Mouse (Mus musculus) spleen, adult 12 weeks (tissue): ENCODE results near the gene Slc2a5.

Experiments used
- DNase-seq: peaks from one replicate; pipeline ENCODE4 v3.0.0; 2022; ENCODE audit warnings: low spot score

The Slc2a5 gene

DNA sequence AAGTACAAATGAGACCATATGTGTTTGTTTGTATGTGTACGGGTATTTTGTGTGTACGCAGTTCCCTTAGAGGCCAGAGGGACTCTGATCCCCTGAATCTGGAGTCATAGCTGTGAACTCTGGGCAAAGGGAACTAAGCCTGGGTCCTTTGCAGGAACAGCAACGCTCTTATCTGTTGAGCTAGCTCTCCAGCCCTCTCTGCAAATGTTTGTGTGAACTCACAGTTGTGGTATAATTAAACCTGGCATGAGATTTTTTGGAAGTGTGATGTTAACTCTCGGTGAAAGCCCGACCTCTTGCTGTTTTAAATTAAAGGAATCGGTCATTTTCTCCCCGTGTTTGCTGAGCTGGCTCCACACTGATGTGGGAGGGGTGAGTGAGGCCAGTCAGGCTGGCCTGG is 13.4 kb upstream of the Slc2a5 start:
- DNase-seq = no peak

DNA sequence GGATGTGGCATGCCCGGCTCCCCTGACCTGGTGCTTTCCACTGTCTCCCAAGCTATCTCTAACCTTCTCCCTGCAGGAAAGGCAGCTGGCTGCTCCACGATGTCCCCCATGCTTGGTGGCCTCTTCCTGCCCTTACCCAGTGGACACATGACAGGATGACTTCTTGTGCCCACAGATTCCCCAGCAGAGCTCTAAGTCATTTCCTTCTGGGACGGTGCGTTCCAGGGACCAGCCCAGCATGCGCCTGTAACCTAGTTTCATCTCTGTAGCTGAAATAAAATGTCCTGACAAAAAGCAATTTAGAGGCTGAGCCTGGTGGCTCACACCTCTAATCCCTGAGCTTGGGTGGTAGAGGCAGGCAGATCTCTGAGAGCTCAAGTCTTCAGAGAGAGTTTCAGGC is 12.4 kb upstream of the Slc2a5 start:
- DNase-seq = no peak

DNA sequence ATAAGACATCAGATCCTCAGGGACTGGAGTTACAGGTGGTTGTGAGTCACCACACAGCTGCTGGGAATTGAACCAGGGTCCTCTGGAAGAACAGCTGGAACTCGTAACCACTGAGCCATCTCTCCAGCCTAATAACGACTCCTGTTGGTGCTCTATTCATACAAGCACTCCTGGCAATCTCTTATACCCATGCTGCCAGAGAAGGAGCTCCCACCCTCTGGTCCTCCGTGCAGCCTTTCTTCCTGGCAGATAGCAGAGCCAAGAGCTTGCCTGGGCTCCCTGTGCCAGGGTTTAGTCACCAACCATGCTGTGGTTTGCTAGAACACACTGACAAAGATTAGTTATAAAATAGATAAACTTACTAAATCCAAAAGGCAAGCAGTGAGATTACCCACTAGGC is 9.4 kb upstream of the Slc2a5 start:
- no peak for DNase-seq

DNA sequence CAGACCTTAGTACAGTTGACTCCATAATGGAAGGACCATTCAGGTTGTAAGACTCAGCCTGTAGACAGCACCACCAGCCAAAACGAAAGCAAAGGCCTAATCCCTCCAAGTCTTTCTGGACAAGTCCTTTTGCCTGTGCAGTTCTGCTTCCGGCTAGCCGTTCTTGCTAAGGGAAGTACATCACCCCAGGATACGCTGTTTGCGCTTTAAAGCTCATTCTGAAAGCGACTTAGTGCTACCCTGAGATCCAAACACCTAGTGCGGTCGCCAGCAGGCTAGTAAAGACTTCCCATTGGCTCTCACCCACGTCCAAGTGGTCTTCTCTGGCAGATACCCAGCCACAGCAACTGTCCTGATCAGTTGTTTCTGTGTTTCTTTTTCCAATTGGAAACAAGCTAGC is 8.7 kb upstream of the Slc2a5 start:
- no peak for DNase-seq

DNA sequence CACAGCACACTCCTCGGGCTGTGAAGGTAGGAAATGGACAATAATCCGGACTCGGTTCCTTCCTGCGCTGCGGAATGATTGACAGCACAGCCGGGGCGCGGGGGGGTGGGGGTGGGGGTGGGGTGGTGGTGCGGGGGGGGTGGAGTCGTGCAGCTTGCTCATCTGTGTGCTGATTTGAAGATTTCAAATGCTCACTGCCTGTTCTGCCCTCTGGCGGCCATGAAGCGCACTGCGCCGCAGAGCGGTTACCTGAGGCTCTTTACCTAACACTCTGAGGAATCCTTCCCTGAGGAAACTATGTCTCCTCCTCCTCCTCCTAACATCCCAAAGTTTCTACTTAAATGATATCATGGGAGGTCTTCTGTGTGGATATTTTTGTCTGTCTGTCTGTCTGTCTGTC is 6.2 kb upstream of the Slc2a5 start:
- DNase-seq = peak; percentile 29

DNA sequence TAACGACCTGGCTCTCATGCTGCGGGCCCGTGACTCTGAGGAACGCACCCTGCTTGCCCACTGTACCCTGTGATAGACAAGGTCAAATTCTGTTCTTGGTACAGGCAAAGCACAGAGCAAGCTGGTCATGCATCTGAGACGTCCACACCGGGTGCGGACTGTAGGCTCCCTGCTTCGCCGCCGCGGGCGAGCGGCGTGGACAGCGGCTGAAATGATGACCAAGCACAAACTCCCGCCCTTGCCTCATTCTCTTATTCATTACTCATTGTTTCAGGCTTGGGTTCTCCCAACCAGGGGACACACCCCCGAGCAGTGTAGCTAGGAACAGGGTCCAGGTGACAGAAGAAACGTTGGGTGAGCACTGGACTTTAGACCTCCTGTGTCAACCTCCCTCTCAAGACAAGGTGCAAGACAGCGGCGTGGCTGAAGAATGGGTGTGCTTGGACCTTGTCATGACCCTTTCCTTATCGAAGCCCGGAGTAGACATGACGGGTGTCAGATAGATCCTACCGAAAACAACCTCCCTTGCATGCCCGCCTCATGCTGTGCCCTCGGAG is 4.5 kb upstream of the Slc2a5 start:
- DNase-seq = no peak

DNA sequence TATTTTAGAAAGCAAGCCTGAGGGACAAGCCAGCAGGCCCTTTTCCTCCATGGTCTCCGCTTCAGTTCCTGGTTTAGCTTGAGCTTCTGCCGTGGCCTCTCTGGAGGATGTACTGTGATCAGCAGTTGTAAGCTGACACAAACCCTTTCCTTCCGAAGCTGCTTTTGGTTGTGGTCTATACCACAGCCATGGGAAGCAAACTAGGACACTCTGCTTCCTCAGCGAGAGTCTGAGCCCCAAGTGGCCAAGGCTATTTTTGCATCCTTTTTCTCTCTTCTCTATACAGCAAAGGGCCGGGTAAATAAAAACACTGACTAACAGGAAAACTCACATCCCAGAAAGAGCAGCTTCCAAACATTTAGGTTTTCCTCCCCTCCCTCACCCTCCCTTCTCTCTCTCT is 1.8 kb upstream of the Slc2a5 start:
- no peak for DNase-seq

DNA sequence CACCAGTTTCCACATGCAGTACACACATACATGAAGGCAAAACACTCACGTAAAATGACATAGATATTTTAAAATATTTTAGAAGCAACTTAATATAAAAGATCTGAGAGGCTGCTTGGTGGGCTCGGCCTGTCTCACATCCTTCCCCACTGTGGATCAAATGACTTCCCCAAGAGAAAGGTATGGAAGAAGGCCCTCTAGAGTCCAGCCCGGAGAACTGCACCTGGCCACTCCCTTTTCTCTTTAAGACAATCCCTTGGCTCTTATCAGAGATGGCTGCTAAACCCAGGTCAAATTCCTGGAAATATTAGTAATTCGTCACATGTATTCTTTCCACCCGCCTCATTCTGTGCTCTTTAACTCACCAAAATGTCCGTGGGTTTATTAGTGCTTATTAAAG is 920 bp upstream of the Slc2a5 start:
- DNase-seq = no peak

DNA sequence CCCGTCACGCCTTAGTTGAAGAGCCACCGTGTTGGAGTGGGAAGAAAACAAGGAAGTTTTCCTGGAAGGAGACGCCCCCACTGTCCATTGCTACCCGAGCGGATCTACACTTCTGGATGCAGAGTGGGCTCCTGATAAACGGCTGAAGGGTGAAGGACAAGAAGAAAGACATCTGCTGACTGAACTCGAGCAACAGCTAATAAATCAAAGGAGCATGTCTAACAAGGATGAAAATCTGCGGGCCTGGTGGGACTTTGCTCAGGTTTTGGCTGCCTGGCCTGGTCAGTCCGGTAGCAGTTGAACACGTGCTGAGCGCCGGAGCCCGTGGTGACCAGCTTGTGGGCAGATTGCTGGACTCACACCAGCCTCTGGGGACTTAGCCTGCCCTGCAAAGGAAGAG is 557 bp downstream of the Slc2a5 start:
- DNase-seq = no peak

DNA sequence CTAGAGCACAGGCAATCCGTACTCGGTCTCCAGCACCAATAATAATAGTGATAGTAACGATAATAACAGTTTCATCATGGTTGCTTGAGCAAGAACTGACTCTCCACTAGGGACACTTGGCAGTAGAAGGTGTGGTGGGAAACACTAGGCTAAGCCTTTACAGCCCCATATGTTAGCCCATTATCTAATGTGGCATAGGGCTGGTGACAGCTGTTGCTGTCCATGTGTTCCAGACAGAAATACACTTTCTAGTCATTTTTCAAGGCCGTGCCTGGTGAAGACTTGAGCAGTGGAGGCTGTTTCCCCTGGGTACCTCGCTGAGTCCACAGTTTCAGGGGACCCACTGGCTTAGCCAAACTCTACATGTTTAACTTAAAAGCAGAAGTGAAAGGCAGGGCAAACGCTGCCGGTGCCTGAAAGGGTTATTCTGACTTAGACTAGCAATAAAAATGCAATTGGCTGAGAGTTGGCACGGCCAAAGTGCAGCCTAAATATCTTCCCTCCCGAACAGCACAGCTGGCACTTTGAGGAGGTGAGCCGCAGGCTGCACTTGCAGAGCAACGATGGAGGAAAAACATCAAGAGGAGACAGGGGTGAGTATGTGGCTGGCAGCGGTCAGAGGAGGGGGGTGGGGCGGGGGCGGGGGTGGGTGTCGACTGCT is 1.2 kb downstream of the Slc2a5 start:
- no peak for DNase-seq

DNA sequence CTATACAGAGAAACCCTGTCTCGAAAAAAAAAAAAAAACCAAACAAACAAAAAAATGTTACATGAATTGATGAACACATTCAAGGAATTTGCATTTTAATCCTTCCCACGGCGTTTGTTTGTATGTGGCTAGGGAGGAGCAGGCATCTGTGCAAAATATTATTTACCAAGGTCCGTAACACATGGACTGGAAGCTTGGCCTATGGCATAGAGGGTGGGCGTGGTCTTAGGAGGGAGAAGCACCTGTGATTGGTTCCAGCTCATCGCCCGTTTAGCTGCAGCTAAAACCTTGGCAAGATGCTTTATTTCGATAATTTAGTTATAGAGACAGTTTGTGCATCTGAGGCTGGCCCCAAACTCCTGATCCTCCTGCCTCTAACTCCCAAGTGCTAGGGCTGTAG is 2.3 kb downstream of the Slc2a5 start:
- DNase-seq = no peak

DNA sequence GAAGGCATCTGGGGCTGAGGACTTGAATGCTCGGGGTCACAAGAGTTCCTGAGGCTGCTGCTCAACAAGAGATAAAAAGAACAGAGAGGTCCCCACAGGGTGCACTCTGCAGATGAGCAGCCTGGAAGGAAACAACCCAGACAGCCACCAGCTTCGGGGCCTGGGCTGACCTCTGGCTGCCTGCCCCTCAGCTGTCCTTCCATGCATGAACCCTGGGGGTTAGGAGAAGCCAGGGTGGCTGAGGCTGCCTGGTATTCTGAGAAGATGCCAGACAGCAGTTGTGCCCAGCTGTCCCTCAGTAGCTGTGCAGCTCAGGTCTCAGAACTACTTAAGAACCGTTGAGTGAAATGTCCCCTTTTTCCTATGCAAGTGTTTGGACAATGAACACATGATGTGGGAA is 3.4 kb downstream of the Slc2a5 start:
- DNase-seq = no peak

DNA sequence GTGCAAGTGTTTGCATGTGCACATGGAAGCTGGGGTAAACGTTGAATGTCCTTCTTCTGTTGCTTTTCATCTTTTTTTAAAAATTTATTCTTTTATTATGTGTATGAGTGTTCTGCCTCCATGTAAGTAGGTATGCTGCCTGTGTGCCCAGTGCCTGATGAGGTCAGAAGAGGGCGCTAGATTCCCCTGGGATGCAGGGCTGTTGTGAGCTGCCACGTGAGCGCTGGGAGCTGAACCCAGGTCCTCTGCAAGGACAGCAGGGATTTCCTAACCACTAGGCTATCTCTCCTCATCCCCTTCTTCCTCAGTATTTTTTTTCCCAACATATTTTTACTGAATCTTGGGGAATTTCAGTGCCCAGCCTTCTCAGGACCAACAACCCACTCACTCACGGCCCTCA is 7.3 kb downstream of the Slc2a5 start:
- DNase-seq = no peak

DNA sequence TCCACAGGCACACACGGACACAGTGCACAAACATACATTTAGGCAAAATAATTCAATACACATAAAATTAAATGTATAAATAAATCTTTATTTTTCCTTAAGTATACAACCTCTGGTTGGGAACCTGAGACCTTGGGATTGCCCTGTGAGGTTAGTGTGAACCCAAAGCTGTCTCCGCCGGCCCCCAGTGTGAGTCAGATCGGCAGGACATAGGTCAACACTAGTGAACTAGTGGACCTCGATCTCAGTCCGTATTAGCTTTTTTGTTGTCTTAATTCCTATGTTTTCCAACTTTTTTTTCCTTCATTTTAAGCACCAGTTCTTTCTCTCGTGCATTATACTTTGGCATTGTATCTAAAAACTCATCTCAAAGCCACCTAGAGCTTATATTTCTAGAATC is 8.8 kb downstream of the Slc2a5 start:
- no peak for DNase-seq

DNA sequence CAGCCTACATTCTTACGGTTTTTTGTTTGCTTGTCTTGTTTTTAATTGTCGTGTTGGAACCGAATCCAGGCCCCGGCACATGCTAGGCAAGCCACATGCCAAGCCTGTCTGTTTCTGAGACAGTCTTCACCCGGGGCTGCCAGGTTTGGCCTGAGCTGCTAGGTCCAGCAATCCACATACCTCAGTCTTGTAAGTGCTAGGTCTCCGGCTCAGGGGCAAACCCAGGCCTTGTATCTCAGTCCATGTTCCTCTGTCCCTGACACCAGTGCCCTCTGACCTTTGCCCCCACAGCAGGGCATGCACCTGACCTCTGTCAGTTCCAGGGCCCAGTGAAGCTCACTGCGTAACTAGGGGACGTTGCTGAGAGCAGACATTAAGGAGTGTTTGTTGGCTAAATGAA is 9.5 kb downstream of the Slc2a5 start:
- DNase-seq = no peak

DNA sequence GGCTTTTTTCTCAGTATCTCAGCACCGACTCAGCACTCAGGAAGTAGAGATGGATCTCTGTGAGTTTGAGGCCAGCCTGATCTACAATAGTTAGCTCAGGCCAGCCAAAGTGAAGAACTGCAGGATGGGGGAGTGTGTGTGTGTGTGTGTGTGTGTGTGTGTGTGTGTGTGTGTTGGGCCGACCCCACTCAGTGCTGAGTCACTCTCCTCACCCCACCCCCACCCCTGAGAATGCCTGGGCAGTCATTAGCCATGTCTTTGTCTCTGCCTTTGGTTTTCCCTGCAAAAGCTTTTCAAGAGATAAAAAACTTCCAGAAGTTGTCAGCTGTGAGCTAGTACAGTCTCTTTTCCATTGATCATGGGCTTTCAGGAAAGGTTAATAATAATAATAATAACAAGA is 11.6 kb downstream of the Slc2a5 start:
- no peak for DNase-seq

DNA sequence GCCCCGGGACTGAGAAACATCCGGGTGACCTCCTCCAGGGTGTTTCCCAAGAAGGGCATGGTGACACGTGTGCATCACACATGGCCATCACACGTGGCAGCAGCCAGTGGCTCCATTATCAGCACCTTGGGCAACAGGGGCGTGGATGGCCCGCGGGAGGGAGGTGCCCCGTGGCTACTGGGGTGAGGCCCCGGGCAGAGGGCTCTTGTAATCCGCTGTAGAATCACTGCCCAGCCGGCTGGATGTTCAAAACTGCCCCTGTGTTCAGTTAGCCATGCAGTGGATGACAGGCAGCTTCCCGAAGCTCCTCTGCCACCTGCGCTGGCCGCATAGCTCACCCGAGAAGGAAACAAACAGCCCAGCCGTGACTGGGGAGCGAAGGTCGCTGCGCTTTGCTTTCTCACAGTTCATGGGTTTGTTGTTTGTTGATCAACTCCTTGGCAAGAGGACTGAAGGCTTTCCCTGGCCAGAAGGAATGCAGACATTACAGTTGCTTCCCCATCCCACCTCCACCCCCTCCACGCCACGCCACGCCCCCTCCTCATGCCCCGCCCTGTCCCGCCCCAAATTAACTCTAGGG is 13.7 kb downstream of the Slc2a5 start:
- DNase-seq = no peak

DNA sequence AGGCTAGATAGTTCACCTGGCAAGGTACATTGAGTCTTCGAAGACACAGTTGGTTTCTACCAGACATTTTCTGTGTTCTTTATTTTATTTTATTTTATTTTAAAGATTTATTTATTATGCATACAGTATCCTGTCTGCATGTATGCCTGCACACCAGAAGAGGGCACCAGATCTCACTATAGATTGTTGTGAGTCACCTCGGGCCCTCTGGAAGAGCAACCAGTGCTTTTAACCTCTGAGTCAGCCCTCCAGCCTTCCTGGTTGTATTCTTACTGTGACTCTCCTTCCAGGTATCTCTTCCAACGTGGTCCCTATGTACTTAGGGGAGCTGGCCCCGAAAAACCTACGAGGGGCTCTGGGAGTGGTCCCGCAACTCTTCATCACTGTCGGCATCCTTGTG is 16.2 kb downstream of the Slc2a5 start:
- no peak for DNase-seq

DNA sequence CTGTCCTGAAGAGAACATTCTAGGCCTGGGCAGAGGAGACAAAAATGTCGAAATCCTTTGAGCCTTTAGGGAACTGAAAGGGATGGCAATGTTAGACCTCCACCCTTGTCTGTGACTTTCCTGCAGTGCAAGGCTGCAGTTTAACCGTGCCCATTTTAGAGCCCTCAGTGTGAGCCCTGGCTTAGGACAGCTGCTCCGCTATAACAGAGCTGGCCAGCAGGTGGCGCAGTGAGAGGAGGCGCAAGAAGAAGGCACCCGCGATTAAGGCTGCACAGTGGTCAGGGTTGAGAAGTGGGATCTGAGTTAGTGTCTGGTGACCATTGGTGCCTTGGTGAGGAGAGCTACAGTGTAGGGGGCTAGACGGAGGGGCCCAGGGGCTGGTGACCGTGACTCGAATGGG is 17.6 kb downstream of the Slc2a5 start:
- peak; percentile 42 for DNase-seq

DNA sequence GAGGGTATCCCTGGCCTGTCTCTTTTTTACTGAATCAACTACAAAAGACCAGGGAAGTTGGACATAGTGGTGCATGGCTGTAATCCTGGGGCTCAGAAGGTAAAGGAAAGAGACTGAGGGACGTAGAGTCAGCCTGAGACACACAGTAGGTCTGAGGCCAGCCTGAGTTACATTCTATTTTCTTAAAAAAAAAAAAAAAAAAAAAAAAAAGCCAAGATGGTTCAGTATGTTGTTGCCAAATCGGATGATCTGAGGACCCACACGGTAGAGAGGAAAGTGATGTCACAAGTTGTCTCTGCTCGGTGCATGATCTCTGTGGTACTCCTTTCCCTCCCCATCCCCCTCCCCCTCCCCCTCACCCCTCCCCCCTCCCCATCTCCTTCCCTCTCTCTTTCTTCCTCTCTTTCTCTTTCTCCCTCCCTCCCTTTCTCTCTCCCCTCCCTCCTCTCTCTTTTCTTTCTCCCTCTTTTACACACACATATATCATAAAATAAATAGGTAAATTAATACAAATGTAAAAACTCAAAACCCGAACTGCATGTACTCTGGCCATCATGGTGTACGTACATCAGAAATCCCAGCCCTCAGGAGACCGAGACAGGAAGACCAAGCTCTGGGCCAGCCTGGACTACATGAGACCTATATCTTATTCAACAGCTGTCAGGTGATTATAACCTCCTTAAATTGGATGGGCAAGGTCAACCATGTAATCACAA is 18.4 kb downstream of the Slc2a5 start:
- no peak for DNase-seq

DNA sequence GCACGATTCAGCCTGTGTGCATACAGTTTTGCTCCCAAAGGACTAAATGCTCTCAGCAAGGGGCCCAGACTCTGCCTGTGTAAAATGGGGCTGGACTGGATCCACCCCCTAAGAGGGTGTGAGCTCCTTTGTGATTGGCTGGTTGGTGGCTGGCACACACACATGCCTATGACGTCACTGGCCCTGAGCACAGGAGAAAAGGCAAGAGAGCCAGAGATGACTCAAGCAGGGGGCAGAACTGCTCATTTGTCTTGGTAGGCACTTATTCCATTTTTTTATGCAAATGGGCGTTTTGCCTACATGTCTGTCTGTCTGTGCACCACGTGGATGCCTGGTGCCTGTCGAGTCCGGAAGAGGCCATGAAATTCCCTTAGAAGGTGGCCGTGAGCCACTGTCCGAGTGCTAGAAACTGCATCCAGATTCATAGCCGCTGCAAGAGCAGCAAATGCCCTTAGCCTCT is 19.0 kb downstream of the Slc2a5 start:
- DNase-seq = no peak

DNA sequence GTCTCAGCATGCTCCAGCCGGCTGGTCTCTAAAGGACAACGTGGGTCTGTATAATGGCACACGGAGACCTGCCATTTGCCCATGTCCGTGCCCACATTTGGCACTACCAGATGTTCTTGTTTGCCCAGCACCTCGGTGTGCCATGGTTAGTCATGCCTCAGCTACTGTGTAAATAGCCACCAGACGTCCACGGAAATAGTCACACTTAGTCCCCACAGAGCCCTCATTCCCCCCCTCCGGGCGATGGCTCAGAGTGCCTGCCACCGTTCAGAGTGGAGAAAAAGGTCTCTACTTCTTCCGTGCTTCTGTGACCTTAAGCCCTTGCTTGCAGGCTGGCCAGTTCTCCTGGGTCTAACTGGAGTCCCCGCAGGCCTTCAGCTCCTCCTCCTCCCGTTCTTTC is 20.0 kb downstream of the Slc2a5 start:
- no peak for DNase-seq

DNA sequence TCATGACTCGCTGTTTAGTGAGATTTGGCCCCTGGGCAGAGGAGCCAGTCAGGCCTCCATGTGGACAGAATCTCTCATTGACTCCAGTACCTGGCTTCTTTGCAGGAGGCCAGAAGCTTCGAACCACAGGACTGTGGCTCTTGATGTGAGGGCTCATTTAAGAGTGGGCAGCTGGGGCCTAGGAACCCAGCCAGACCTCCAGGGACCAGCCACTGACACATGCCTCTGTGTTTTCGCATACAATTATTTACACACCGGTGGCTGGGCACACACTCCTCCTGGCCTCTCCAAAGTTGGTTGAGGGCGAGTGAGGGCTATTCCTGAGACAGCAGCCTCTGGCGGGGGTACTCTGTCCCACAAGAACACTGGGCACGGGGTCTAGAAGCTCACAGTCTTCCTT is 21.3 kb downstream of the Slc2a5 start:
- no peak for DNase-seq
